Mouse (Mus musculus): ENCODE results near the gene Pfas.
A peak's percentile ranks its signal among the peaks of the same experiment; 100 is the strongest.

The Pfas gene

DNA sequence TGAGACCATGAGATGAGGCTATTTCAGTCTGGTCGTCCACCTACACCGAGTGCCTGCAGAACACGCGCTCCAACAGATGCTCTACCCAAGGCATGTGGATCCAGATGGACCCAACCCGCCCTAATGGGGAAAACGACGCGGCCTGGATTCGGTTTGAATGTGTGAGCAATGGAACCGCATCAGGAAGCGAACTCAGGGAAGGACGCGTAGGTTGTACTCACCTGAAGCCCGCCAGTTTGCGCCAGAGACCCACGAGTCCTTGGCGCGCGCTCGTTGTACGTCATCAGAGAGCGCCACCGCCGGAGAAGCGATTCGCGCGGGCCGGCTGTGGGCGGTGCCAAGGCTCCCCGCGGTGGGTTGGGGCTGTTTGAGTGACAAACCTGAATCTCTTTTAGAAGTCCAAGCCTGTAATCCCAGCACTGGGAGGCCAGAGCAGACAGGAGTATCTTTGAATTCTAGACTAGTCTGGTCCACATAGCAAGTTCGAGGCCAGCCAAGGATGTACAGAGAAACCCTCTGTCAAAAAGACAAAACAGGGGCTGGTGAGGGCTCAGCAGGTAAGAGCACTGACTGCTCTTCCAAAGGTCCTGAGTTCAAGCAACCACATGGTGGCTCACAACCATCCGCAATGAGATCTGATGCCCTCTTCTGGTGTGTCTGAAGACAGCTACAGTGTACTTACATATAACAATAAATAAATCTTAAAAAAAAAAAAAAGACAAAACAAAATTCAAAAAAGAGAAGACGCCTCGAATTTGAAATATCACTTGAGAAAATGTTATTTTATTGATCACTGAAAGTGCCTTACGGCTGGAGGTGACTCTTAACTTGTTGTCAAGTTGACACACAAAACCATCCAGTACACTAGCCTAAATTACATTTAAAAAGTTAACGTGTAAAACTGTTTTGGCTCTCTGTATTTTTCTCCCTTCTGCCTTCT lies at the start of gene Pfas:
Gene Pfas, minus strand, starts transcription at position 279 of the 940 bp plus-strand sequence.
- peak; percentile 85 for DNase-seq (ENCODE audit: low read depth, low spot score)

DNA sequence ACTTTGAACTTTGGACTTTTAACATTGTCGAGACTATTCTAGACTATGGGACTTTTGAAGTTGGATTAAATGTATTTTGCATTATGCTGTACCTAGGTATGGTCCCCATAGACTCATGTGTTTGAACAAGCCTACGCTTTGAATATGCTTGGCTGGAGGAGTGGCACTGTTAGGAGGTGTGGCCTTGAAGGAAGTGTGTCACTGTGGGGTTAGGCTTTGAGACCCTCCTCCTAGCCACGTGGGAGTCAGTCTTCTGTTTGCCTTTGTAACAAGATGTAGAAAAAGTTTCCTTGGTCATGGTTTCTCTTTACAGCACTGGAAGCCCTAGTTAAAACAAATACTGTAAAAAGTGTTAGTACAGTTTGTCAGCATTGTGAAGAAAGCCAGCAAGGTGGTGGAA lies 45.6 kb upstream of the Pfas start:
- no peak for DNase-seq (ENCODE audit: low read depth, low spot score)

DNA sequence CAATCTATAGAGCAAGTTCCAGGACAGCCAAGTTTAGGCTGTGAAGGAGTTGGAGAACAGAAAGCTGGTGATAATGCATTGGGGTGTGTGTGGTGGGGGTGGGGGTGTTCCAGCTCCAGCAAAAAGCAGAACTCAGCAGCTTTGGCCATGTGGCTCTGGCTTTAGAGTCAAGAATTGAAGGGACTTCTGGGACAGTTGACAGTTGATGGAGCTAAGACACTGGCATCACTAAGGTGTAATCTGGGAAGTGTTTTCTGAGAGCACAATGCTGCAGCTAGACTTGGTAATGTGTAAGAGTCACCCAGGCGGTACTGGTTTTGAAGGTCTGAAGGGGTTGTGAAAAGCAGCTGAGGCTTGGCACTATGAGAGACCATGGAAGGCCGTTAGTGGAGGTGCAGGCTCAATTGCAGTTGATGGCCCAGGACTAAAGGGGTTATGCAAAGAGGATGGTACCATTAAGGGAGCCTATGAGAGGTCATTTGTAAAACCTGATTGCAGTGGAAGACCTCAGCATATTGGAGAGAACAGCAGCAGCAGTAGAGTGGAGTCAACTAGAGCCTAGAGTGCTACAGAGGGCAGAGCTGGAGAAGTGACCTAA lies 44.7 kb upstream of the Pfas start:
- no peak for DNase-seq (ENCODE audit: low read depth, low spot score)

DNA sequence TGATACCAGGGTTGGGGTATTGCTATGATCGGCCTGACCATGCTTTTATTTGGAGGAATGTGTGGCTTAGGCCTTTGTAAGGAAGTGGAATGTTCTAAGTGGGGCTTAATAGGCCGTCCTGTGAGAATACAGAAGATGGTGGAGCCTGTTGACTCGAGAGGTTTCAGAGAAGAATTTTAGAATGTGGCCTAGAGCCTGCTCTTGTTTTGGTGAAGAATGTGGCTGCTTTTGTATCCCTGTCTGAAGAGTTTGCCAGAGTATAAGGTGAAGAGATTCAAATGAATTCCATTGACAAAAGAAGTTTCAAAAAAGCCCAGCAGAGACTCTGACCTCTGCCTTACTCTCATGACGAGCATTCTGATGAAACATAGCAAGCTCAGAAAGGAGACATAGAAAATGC lies 43.5 kb upstream of the Pfas start:
- DNase-seq (ENCODE audit: low read depth, low spot score) = no peak

DNA sequence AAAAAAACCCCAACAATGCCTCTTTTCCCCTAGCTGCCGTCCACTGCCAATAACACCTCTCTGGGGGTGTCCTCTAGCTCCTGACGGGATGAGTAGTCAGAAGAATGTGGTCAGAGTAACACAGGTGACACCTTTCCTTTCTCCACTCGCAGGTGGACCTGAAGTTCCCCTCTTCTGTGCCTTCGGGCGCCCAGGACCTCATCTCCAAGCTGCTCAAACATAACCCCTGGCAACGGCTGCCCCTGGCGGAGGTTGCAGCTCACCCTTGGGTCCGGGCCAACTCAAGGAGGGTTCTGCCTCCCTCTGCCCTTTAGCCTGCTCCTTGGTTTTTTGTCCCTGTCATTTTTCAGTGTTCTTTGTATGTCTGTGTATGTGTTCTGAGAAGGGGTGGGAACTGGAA lies 42.5 kb upstream of the Pfas start:
- DNase-seq (ENCODE audit: low read depth, low spot score) = no peak

DNA sequence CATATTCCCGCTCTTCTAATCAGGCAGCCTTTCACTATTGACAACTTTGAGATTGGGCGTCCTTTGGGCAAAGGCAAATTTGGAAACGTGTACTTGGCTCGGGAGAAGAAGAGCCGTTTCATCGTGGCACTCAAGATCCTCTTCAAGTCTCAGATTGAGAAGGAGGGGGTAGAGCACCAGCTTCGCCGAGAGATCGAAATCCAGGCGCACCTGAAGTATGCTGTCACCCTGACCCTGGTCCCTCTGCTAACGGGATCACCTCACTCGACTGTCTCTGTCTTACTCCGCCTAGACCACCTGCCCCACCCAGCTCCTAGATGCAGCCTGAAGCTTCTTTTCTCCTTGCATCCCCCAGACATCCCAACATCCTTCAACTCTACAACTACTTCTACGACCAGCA lies 39.9 kb upstream of the Pfas start:
- no peak for DNase-seq (ENCODE audit: low read depth, low spot score)

DNA sequence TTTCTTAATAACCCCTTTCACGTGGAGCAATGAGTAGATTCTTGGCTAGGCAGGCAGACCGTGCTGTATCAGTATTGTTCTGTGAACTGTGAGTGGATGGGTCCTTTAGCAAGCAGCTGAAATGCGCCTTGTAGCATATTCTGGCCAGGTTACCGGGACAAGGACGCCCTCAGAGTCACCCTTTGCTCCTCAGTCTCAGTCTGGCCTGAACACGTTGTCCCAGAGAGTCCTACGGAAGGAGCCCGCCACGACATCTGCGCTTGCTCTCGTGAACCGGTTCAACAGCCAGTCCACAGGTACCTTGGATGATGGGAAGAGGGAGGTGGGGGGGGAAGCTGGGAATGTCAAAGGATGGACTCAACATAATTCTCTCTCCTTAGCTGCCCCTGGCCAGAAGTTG lies 39.3 kb upstream of the Pfas start:
- no peak for DNase-seq (ENCODE audit: low read depth, low spot score)

DNA sequence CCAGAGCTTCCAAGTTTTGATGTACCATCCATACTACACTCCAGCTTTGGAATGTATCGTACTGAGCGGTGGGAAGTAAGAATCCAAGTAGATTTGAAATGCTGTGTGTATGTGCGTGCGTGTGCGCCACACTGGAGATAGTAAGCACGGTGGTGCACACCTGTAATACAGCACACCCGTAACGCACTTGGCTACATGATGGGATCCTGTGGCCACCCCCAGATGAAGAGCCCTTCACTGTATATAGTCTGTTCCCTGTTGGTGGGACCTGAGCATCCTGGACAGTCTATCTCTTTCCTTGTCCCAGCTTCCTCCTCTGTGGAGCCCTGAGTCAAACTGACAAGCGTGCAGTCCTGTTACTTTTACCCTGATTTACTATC lies 38.1 kb upstream of the Pfas start:
- DNase-seq (ENCODE audit: low read depth, low spot score) = no peak

DNA sequence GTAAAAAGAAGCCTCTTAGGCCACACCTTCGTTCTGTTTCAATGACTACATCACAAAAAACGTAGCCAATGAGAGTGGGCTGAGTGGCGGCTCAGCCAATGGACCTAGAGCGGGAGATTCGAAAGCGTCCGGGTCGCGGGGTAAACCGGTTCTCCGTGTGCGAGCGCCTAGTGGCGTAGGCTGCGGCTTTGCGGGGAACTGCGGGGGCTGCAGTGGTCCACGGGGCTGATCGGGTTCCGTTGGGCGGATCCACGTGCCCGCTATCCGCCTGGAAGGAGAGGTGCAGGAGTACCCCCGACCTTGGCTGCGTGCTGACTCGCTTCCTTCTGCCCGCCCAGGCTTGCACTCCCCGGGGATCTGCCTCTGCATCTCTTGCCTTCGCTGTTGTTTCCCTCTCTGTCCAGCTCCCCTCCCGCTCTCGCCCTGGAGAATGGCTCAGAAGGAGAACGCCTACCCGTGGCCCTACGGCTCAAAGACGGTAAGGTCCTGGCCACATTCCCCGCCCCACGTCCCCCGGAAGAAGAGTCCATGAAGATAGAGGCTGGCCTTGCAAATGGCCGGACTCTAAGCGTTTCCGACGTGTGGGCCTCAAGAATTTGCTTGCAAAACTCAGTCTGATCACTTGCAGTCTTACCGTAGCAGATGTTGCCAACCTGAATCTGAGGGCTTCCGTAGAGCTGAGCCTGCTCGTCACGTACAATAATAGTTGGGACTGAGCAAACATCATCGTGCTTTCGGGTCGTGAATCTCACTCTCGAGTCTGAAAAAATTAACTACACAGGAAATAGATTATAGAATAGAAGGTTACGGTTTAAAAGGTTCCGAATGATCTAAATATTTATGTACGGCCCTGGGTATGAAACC lies 37.5 kb upstream of the Pfas start, which contains the start of gene Aurkb:
Gene Aurkb, plus strand, starts transcription at position 117 of the 864 bp plus-strand sequence.
- DNase-seq (ENCODE audit: low read depth, low spot score) = peak; percentile 88

DNA sequence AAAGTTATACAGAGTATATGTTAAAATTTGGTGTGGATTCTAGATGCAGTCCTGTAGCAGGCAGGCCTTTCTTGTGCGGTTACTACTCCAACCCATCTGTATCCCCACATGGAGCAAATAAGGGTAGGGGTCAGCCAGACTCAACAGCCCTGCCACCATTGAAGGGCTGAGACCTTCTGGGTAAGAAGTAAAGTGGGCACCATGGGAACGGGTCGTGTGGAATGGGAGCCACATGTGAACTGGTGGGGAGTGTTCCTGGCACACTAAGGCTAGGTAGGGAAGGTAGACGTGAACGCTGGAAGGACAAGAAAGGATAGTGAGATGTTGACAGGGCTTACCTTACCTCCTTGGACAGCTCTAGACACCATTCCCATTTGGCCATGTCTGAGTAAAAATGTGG lies 29.9 kb upstream of the Pfas start:
- DNase-seq (ENCODE audit: low read depth, low spot score) = no peak

DNA sequence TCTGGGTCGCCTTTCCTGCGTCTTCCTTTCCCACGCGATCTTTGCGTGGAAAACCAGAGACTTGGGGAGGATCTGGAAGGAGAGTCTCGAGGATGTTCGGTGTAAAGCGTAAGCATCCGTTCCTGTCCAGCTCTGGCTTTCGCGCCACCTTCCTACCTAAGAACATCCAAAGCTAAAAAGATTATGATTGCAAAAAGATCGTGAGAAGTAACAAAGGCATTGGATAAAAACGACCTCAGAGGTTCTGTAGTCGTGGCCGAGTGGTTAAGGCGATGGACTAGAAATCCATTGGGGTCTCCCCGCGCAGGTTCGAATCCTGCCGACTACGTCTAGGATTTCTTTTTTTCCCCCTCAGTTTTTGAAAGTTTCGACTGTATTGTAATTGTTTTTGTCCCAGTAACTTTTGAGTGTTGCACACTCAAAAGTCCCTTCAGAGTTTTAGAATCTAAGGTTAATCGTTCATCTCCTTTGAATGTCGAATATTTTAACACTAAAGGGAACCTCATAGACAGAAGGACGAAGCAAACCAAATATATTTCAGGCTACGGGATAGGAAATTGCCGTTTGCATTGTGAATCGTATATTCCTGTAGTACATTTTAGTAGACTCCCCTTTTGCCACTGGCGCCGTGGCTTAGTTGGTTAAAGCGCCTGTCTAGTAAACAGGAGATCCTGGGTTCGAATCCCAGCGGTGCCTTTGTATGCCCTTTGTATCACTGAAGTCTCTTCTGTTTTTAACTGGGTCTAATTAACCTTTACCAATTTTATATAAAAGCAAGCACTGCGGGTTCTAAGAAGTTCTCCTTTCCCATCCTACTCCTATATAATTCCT lies 29.2 kb upstream of the Pfas start:
- peak; percentile 79 for DNase-seq (ENCODE audit: low read depth, low spot score)

DNA sequence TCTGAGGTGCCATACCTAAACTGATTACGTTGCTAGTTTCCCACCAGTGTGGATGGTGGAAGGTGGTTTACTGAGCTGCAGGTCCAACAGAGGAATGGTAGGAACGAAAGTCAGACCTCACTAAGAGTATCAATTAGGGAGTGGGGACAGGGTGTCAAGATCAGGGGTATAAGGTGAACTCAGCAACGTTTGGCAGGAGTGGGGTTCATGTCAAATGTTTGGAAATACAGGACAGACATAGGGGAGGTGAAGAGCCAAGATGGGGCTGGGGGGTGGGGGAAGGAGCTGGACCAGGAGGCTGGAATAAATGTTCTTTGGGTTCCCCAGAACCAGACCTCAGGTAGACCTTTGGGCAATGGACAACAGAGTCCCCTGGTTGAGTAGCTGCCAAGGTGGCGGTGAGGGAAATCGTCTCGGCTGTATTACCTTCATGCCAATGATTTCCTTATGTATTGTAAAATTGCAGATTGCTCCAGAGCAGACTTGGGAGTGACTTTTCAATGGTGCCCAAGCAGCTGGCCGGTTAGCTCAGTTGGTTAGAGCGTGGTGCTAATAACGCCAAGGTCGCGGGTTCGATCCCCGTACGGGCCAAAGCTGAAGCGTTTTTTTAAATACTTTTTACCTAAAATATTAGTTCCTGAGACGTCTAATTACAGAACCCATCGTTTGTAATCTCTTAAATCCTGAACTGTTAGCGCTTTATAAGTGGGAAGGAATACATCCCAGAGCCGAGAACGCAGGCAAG lies 28.4 kb upstream of the Pfas start:
- peak; percentile 82 for DNase-seq (ENCODE audit: low read depth, low spot score)

DNA sequence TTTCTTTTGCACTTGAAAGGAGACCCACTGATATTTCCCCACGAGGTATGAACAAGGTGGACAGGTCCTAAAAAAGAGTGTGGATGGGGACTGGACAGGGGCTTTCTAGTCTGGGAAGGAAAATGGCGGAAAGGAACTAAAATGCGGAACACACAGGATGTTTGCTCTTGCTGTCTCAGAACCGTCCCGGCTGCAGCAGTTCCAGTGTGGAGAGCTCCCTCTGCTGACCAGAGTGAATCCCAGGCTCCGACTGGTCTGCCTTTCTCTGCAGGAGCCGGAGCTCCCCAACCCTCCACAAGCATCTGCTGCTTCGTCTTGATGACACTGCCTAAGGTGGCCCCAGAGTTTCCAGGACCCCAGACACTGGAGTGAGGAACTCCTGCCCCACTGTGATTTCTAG lies 27.6 kb upstream of the Pfas start:
- DNase-seq (ENCODE audit: low read depth, low spot score) = no peak

DNA sequence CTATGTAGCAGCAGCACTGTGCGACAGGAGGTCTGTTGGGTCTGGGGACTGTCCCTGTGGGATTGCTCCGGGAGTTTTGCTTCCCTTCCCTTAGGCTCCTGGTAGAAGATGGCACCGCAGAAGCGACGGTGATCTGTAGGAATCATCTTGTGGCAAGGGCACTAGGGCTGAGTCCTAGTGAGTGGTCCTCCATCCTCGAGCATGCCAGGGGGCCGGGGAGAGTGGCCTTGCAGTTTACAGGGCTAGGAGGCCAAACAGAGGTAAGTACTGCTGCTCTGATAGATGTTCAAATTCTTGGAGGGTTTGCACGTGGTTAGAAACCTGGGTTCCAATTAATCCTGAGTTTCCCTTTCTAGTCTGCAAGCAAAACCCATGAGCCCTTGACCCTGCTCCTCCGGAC lies 27.2 kb upstream of the Pfas start:
- DNase-seq (ENCODE audit: low read depth, low spot score) = no peak

DNA sequence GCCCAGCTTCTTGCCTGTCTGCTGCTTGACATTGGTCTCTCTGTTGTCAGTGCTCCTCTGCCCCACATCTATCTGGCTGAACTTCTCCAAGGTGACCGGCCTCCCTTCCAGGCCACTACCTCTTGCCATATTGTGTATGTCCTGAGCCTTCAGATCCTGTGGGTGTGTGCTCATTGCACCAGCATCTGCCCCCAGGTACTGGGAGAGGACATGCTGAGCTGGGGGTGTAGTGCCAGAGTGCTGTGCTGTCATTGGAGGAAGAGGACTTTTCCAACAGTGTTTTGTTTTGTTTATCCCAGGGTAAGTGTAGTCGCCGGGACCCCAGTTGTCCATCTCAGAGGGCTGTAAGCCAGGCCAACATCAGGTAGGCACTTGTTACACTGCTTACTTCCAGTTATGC lies 26.3 kb upstream of the Pfas start:
- DNase-seq (ENCODE audit: low read depth, low spot score) = no peak

DNA sequence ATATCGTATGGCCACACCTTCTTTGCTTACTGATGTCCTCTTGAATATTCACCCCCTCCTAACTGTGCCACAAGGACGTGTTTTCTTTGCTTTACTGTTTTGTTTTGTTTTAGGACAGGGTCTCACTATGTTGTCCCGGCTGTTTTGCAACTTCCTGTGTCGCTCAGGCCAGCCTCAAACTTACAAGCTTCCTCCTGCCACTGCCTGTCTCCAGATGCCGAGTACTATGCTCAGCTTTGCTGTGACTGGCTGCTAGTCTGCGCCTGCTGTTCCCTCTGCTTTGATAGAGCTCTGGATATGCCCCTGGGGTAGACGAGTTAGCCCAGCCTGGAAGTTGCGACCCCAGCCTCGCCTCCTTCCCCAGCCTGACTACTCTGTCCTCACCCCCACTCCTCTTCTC lies 25.3 kb upstream of the Pfas start:
- DNase-seq (ENCODE audit: low read depth, low spot score) = no peak

DNA sequence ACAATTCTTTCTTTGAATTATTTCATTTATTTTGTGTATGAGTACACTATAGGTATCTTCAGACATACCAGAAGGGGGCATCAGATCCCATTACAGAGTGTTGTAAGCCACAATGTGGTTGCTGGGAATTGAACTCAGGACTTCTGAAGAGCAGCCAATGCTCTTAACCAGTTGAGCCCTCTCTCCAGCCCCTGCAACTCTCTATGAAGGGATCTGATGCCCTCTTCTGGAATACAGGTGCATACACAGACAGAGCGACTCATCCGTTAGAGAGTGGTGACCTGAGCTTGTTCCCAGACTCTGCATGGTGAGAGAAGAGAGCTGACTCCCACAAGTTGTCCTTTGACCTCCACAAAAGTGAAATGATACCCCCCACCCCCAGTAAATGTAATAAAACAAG lies 20.5 kb upstream of the Pfas start:
- DNase-seq (ENCODE audit: low read depth, low spot score) = no peak

DNA sequence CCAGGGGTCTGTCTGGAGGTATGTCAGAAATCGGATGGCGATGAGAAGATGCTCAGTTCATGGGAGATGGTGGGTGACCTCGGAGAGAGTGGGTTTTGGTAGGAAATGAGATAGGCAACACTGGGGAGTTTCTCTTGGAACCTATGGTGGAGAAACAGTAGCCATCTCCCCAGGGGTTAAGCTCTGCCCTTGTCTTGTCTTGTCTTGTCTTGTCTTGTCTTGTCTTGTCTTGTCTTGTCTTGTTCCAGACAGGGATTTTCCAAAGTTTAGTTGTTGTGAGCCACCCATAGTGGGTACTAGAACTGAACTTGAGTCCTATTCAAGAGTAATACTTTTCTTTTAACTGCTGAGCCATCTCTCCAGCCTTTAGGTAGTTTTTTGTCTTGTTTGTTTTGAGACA lies 18.3 kb upstream of the Pfas start:
- no peak for DNase-seq (ENCODE audit: low read depth, low spot score)

DNA sequence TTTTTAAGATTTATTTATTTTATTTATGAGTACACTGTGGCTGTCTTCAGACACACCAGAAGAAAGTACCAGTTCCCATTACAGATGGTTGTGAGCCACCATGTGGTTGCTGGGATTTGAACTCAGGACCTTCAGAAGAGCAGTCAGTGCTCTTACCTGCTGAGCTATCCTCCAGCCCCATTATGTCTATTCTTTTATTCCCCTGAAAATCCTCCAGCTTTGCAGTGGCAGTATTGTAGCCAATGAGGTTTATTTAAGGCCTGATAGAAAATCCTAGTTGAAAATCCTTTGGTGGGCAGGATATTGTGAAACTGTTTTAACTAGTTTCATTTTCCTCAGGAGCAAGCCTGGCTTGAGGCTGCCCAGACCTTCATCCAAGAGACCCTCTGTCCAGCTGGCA lies 12.4 kb upstream of the Pfas start:
- DNase-seq (ENCODE audit: low read depth, low spot score) = no peak

DNA sequence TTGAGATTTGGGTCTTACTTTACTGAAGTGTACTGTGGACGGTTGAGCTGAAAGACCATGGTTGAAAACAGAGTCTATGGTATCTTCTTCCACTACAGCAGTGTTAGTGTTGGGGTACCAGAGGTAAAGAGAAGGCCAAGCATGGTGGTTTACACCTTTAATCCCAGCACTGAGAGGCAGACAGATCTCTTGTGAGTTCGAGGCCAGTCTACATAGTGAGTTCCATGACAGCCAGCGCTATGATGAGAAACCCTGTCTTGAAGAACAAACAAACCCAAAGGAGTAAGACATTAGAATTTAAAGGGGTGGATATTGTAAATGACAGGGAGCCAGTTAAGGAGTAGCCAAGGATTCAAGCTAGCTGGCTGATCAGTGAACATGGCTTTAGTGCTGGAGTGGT lies 8.5 kb upstream of the Pfas start:
- no peak for DNase-seq (ENCODE audit: low read depth, low spot score)

All from c-Kit-negative CD71-positive TER-119-positive erythroid progenitor cells, embryonic 14.5 days (primary cell).